Mouse (Mus musculus) kidney, adult 8-10 months (tissue): ENCODE results near the gene Prkn.
"Not testable (repeated sequence)": the region's sequence is repeated elsewhere in the genome, so short reads cannot be mapped to it uniquely, and the experiment has no call there.

Experiments
- DNase-seq, 2 experiments: peaks; one replicate each; pipeline ENCODE4 v3.0.0; 2022

Gene Prkn

DNA sequence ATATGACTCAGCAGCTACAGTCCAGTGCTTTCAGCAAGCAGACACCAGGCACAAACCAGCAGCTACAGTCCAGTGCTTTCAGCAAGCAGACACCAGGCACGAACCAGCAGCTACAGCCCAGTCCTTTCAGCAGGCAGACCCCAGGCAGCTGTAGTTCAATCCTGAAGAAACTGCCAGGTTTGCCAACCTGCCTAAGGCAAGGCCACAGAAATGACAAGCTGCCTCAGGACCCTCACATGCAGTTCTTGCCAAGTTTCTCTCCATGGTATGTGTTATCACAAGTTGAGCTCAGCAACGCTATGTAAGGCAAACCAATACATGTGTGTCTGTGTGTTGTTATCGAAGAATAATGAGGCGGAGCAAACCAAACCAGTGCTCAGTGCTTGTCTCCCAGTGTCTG is 1091.5 kb downstream of the Prkn start:
- no peak for DNase-seq

DNA sequence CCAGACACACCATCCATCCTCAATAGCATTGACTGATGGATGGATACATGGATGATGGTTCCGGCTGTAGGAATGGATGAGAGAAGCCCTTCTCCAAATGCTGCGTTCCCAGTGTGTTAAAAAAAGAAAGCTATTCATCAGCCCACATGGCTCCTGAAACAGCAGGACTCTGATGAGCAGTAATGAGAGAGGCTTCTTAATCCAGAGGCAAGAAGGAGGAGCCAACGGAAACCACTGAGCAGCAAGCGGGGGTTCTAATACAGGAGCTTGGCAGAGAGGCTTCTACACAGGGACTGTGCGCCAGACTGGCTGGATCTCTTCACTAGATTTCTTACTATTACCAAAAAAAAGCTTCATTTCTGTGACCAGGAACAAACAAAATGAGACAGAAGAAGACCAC is 1093.6 kb downstream of the Prkn start:
- DNase-seq = no peak

DNA sequence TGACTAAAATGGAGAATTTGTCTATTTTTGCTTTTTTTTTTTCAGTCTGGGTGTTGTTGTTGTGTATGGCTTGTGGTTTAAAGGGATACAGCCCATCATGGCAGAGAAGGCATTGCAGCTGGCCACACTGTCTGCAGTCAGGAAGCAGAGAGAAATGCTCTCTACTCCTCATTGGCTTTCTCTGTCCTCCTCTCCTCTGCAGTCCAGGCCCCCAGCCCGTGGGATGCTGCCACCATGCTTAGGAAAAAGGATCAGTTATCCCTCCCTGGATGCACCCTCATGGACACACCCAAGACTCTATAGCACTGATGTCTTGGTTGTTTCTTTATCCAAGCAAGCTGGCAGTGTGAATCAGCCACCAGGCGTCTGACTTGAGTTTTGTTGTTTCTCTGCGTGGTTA is 1107.3 kb downstream of the Prkn start:
- no peak for DNase-seq

DNA sequence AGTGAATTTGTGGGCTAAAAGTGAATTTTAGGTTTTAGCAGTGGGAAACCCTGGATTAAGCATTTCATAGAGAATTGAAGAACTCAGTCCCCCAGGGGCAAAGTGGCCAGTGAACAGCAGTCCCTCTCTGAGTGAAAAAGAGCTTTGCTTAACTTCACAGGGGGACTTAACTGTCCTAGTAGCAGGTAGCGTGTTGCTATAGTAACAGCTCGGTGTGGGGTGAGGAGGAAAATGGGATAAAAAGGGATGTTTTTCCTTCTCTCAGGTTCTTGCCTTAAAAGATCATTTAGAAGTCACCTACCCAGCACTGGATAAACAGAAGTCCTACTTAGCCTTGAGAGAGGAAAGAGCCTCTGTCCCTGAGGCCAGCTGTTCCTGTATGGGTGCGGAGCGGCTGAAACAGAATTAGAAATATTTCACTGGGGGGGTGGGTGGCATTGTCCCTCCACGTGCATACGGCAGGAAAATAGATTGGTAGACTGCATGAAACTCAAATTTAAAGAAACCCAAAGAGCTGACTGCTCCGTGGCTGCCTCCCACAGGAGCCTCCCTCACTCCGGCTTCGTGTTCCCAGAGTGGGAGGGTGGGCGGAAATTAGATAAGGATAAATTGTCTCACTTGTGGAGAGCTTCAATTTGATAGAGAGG is 1109.5 kb downstream of the Prkn start:
- DNase-seq = no peak

DNA sequence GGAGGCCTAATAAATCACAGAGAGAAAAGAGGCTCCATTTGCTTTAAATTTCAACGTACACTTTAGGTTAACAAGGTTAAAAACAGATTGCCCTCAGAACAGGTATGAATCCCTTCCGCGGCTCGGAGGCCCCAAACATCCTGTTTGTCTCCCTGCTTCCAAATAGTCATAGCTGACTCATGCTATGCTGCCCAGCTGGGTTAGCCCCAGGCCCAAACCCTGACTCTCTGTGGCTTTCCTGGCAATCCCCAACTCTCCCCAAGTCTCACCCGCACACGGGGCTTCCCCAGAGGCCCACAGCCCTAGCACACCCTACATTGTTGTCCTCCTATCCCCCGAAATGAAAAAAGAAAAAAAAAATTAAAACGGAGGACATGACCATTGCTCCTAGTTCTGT is 1110.0 kb downstream of the Prkn start:
- DNase-seq = no peak

DNA sequence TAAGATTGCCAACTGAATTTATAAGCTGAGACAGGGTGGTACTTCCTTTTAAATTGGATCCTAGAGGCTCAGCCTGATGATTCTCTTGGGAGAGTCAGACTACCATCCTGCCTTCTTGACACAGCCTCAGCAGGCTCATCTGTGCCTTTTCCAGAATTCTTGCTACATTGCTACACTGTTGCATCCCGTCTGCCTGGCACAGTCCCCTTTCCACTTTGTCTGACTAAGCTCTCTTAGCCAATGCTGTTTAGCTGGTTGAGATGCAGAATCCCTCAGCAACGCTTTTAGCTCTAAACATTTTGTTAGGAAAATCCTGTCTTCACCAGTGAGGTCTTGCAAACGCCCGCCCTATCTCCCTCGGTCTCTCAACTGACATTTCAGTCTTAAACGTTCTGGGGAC is 1115.1 kb downstream of the Prkn start:
- DNase-seq = no peak

DNA sequence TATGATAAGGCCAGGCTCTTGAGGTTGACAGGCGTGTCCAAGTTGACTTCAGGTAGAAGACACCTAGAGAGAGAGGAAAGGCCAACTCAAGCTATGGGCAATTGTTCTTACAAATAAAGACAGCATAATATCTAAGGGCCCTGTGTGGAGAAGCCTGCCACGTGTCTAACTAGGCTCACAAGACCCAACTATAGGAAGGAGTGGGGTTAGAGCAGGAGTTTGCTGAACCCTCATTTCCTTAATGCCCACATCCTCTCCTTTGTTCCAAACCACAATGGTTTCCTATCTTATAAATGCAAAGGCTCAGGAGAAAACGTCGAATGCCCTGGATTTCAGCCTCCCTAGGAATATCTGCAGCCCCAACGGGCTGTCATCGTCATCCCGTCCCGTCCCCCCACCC is 1120.3 kb downstream of the Prkn start:
- no peak for DNase-seq

DNA sequence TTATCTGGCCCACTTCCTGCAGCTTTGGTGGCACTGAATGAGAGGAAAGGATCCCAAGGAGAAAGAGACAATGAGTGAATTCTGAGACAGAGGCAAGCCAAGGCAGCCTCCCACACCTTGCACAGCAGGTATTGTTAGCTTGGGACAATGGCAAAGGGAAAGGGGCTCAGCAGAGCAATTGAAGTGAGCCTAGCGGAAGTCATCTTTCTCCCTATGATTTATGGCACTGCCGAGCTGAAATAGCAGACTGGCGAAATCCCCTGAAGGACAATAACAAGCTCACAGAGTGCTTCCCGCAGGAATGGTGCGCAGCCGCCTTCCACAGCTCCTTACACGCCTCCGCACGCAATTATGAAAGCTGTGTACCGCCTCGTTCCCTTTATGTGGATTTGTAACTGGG is 1122.6 kb downstream of the Prkn start:
- no peak for DNase-seq

DNA sequence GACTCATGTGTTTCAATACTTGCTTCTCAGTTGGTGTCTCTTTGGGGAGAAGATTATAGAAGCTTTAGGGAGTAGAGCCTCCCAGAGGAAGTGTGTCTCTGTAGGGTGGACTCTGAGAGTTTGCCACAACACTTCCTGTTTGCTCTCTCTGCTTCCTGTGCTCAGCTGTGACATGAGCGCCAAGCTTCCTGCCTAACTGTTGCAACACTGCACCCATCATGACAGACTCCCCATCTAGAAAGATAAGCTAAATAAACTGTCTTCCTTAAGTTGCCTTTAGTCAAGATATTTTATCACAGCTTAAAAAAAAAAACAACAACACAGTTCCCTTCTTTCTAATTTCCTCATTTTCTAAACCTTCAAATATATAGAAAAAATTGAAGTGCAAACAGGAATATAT is 1130.0 kb downstream of the Prkn start:
- DNase-seq = no peak

DNA sequence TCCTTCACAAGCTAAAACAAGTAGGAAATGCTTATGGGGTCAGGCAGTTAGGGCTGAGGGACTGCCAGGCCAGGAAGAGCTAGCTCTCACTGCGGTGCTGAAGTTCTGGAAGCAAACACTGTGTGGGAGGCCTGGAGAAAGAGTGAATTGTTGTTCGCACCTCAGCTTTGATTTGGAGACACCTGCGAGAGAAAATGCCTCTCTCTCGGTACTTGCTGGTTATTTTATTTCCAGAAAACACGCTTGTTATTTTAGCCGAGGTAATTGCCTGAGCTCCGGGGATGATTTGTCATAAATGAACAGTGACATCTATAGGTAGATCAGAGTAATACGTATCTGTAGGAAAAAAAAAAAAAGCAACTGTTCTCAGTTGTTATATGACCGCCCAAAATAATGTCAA is 1132.4 kb downstream of the Prkn start:
- no peak for DNase-seq

DNA sequence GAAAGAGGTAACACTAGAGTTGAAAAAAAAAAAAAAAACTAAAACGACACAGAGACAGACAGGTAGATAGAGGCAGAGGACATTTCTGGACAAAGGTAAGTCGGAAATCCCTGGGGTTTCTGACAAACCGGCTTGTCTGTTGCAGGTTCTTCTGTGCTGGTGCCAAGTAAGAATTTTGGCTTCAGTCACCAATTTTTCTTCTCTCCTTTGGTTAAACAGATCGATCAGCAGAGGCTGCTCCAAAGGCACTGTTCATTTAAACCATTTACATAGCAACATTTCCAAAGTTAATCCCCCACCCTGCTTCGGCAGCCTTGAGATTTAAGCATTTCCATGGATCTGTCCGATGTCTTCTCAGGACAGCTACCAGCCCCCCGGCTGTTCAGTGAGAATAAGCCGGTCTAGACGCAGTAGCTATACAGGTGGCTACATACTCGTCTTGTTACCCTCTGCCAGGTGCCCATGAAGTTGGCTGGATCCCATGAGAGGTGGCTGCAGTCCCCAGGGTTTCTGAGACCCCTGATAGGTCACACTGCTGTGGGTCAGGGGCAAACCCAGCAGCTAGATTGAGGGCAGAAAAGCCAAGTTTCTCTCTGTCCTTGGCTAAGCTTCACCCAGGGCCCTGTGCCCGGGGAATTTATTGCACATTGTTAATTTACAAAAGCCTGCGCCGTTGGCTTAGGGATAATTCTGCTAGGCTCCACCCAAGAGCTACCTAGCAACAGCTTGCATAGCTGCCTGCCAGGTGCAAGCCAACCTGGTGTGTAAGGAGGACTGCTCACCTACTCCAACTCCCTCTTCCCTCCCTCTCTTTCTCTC is 1133.0 kb downstream of the Prkn start:
- no peak for DNase-seq

DNA sequence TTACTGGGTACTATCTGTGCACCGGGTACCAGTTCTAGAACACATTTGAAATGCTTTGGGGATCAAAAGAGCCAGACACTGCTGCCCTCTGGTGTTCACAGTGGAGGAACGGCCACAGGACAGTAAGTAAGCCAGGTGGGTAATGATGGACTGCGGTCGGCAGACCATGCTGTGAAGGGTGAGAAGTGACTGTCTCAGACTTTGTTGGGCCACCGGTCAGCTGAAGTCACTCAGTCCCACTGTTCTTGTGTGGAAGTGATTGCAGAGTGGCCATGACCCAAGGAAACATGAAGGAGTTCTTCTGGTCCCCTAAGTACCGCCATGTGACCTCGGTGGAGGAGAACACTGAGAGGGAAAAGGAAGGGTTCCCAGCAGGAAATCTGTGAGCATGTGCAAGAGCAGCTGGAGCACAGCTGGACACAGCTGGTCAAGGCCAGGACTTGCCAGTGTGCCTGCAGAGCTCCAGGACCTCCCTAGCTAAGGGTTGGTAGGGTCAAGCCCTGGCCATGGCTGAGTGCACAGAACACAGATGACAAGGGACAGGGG is 1135.0 kb downstream of the Prkn start:
- DNase-seq = peak; percentile 41 to 42

DNA sequence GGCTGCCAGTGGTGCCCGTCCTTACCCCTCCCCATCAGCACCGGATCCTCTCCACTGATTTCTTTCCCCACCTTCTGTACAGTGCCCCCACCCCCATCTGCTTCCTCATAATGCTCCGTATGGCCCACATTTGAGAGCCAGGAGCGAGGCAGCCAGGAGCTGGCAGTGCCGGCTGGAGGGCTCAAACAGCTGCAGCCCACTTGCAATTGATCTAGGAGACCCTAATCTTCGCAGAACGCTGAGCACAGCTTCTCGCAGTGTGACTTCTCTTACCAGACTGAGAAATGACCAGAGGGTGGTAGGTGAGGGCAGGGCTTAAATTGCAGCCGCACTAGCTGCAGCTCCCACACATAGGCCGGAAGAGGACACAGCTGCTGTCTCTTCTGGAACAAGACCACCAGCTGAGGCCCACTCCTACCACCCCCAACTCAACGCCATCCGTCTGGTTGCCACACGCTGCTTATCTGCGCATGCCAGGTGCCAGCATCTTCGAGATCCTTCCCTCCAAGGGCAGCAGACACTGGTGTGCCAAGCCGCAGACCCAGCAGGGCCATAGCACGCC is 1138.2 kb downstream of the Prkn start:
- no peak for DNase-seq

DNA sequence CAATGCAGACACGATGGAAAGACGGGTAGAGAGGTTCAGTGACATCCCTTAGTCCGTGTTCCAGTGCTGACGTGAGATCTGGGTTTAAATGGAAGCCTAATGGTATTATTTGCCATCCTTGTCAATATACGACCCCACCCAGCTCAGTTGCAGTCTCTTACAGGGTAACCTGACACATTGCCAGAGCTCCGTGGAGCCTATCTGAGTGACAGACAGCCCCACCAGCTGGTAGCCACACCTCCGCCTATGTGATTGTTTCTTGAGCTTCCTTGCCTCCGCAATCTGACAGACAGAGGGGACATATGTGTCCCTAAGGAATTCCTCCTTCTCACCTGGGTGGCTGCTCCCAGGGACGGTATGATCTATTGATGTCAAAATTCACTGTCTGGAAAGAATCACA is 1141.5 kb downstream of the Prkn start:
- no peak for DNase-seq

DNA sequence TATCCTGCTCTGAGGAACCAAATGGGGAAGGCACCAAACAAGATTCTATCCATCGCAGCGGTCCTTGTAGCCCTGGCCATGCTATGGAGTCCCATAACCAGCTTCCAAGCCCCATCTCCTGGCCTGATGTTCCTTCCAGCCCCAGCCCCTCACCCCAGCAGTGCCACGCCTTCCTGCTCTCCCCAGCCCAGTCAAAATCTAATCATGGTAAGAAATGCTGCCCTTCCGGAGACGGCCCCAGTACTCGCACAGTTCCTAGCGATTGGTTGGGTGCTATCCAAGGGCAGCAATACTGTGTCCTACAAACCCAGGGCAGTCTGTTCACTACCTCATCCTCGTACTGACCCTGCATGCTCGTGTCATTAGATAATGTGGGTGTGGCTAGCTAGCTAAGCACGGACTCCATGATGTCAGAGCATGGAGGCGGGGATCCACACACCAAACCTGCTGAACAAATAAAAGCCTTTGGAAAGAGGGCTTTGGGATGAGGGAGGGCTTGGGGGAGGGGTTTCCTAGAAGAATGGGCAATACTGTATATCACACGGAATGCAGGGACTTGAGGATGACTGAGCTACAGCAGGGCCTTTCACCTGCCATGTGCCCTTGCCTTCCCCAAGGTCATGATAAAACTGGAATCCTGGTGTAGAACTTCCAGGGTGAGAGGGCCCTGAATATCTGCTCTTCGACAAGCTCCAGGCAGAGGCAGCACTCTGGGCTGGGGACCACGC is 1148.1 kb downstream of the Prkn start:
- no peak for DNase-seq

DNA sequence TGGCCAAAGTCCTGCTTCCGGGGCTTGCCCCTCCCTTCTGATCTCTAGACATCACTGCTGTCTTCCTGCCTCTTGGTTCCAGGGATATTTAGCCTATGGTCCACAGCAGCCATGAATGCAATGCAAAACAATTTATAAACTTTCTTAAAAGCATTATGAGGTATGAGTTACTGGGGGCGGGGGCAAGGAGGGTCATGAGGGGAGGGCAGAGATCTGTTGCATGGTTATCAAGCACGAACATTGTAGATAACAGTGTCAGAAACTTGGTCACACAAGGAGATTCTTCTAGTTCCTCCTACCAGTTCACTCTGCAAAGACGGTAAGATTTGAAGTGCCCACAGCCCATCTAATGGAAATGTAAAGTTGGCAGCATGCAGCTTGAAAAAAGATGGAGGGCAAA is 1149.1 kb downstream of the Prkn start:
- DNase-seq = no peak

DNA sequence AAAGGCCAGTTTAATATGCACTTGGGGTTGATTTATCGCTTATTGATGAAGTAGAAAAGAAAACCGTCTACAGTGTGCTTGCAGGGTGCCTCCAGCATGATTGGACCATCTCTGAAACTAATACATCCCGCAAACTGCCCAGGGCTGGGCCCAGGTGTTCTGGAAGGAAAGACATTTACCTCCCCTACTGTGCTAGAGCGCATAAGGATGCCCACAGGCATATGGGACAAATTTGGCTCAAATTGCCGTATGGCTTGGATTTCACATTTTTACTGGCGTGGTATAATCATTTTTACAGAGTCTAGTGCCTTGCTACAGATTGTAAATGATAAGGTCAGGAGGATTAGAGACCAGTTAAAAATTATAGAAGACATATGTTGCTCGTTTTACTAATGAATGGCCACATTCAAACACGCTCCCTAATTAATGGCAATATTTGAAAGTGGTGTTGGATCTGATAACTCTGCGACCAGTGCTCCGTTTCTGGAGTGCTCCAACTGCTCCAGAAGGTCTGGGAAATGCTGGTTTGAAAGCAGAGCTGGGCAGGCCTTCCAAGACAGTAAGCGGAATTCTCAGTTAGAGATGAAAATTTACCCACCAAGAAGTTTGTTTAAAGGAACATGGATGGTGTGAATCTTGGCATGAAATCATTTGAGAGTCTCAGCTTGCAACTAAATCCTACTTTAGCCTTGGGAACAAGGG is 1150.4 kb downstream of the Prkn start:
- no peak for DNase-seq

DNA sequence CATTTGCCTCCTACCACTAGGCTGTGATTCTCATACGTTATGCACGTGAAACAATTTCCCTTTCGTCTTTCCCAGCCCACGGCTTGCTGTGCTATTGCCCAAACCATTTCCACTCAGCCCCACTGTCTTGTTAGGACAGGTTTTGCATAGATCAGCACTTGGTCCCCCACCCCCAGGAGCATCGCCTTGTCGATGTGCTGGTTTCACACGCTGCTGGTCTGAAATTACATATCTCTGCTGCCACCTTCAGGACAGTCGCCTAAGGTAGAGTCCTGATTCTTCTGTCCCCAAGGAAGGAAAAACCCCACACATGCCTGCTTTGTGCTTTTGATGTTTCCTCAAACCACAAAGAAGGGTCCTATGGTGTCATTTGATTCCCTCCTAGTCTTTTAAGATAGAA is 1153.1 kb downstream of the Prkn start:
- peak; percentile 21 to 50 for DNase-seq

DNA sequence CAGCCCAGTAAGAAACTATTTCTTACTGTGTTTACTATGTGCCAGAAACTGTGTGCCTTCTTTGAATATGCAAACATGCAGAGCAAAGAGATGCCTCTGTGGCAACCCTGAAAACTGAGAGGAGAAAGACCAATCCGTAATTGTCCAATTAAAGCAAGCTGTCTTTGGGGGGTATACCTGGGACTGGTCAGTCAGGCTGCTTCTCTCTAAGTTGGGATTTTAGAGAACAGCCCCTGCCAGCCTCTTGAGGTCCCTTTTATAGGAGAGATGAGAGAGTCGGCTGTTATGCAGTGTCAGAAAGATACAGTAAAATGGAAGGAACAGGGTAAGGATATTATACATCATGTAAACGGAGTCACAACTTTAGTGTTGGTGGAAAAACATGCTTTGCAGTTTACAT is 1154.1 kb downstream of the Prkn start:
- no peak for DNase-seq

DNA sequence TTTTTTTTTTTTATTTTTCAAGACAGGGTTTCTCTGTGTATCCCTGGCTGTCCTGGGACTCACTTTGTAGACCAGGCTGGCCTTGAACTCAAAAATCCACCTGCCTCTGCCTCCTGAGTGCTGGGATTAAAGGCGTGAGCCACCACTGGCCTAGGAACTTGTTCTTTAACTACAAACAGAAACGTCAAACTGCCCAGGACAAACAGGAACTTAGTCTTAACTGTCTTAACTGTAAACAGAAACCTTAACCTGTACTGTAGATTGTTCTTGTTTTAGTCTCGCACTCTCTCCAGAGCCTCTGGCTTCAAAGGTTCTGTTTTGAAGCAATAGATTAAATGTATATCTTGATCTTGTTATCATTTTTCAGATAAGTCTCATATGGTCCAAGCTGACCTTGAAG is 1154.6 kb downstream of the Prkn start:
- DNase-seq = not testable (repeated sequence)

DNA sequence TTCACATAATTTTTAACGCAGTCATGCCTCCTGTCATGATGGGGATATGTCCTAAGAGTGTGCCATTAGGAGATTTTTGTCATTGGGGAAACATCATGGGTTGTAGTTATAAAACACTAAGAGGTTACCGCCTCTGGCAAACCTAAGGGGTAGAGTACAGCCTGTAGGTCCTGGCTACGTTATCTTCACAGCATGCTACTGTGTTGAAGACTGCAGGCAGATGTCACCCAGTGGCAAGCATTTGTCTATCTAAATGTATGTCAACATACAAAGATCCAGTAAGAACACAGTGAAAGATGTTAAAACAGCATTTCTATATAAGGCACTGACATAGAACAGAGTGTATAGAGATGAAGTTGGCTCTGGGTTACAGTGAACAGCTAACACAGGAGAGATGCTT is 1155.3 kb downstream of the Prkn start:
- no peak for DNase-seq

DNA sequence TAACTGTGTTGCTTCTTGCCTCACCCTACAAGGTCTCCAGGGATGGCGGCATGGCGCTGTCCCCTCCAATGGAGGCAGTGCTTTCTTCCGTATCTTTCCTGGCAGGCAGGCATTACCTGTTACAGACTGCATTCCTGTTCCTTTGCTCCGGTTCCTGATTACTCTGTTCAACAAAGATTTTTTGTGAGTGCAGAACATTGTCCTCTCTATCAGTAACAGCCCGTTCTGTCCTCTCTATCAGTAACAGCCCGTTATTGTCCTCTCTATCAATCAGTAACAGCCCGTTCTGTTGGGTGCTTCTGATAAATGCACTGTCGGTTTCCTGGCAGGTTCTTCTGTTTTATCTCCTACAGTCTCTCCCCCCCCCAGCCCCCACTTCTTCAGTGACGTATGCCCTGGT is 1156.1 kb downstream of the Prkn start:
- no peak for DNase-seq

DNA sequence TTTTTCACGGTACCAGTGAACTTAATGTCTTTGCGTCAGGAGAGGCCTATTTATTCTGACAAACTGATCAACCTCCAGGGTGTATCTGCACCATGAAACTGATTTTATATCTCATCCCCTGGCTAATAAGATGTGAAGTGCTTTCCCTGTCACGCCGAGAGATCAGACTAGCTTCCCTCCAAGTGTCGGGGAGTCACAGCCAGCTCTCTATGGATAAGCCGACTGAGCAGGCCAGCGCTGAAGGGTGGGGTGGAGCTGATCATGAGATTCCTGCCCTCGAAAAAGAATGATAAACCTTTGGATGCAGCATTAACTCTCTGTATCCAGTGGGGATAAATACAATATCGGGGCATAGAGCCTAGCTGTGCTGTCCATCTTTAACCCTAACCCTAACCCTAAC is 1160.1 kb downstream of the Prkn start:
- DNase-seq = no peak
